Mouse (Mus musculus) heart, postnatal 0 days (tissue): ENCODE results near the gene Ctsg.
"Not testable (repeated sequence)": the region's sequence is repeated elsewhere in the genome, so short reads cannot be mapped to it uniquely, and the experiment has no call there.

Experiments used
- CTCF ChIP-seq: IDR thresholded peaks from 2 replicates; pipeline ENCODE4 v1.5.1; 2016; ENCODE audit warnings: antibody characterized with exemption, control low read depth, low read depth
- EP300 ChIP-seq: IDR thresholded peaks from 2 replicates; pipeline ENCODE4 v1.6.1; 2016; ENCODE audit warnings: antibody characterized with exemption, low read depth

GRCm38 (mm10) chr14:56115531-56116310, 13.3 kb upstream of the Ctsg start:
- not testable (repeated sequence) for TF ChIP-seq CTCF, EP300
